Mouse (Mus musculus): ENCODE measurements at regions not wholly inside any gene's neighbourhood (a gene's known extent, or its start where the extent isn't known, plus 50 kb on each side); places are given as distances from the start of the nearest gene placed in this dataset.
A peak's percentile ranks its signal among the peaks of the same experiment; 100 is the strongest.

- DNase-seq (ENCODE audit: low spot score in 2 of 2), result no peak
These were observed 231.2 kb upstream of the N4bp1 start for GRCm38 (mm10) chr8:87116190-87116765.

GRCm38 (mm10) chr8:87112355-87112754 is 227.3 kb upstream of the N4bp1 start:
- no peak for DNase-seq (ENCODE audit: low spot score in 2 of 2)

GRCm38 (mm10) chr8:87105106-87105505 is 220.0 kb upstream of the N4bp1 start:
- DNase-seq (ENCODE audit: low spot score in 2 of 2), result no peak

- no peak for DNase-seq (ENCODE audit: low spot score in 2 of 2)
These were observed 210.2 kb upstream of the N4bp1 start for GRCm38 (mm10) chr8:87095211-87095610.

GRCm38 (mm10) chr8:87094685-87095084 is 209.6 kb upstream of the N4bp1 start:
- no peak for DNase-seq (ENCODE audit: low spot score in 2 of 2)

- no peak for DNase-seq (ENCODE audit: low spot score in 2 of 2)
These were observed 208.7 kb upstream of the N4bp1 start for GRCm38 (mm10) chr8:87093716-87094115.

GRCm38 (mm10) chr8:87093081-87093480 is 208.0 kb upstream of the N4bp1 start:
- DNase-seq (ENCODE audit: low spot score in 2 of 2), result peak in 1 of 2 experiments; percentile 21

- DNase-seq (ENCODE audit: low spot score in 2 of 2), result no peak
These were observed 202.5 kb upstream of the N4bp1 start for GRCm38 (mm10) chr8:87087451-87088095.

GRCm38 (mm10) chr8:87078260-87078659 is 193.2 kb upstream of the N4bp1 start:
- no peak for DNase-seq (ENCODE audit: low spot score in 2 of 2)

GRCm38 (mm10) chr8:87075921-87076320 is 190.9 kb upstream of the N4bp1 start:
- DNase-seq (ENCODE audit: low spot score in 2 of 2), result no peak

- no peak for DNase-seq (ENCODE audit: low spot score in 2 of 2)
These were observed 186.2 kb upstream of the N4bp1 start for GRCm38 (mm10) chr8:87071224-87071623.

GRCm38 (mm10) chr8:87067106-87067505 is 182.0 kb upstream of the N4bp1 start:
- no peak for DNase-seq (ENCODE audit: low spot score in 2 of 2)

- DNase-seq (ENCODE audit: low spot score in 2 of 2), result no peak
These were observed 179.7 kb upstream of the N4bp1 start for GRCm38 (mm10) chr8:87064768-87065167.

- DNase-seq (ENCODE audit: low spot score in 2 of 2), result peak; percentile 9 to 19
These were observed 179.2 kb upstream of the N4bp1 start for GRCm38 (mm10) chr8:87064250-87064747.

GRCm38 (mm10) chr8:87063588-87063987 is 178.5 kb upstream of the N4bp1 start:
- DNase-seq (ENCODE audit: low spot score in 2 of 2), result no peak

- no peak for DNase-seq (ENCODE audit: low spot score in 2 of 2)
These were observed 164.7 kb upstream of the N4bp1 start for GRCm38 (mm10) chr8:87049746-87050145.

- DNase-seq (ENCODE audit: low spot score in 2 of 2), result no peak
These were observed 164.1 kb upstream of the N4bp1 start for GRCm38 (mm10) chr8:87049196-87049595.

GRCm38 (mm10) chr8:87046590-87046989 is 161.5 kb upstream of the N4bp1 start:
- no peak for DNase-seq (ENCODE audit: low spot score in 2 of 2)

GRCm38 (mm10) chr8:87043016-87043415 is 158.0 kb upstream of the N4bp1 start:
- DNase-seq (ENCODE audit: low spot score in 2 of 2), result no peak

- no peak for DNase-seq (ENCODE audit: low spot score in 2 of 2)
These were observed 152.7 kb upstream of the N4bp1 start for GRCm38 (mm10) chr8:87037620-87038380.

- DNase-seq (ENCODE audit: low spot score in 2 of 2), result no peak
These were observed 150.9 kb upstream of the N4bp1 start for GRCm38 (mm10) chr8:87035996-87036395.

- no peak for DNase-seq (ENCODE audit: low spot score in 2 of 2)
These were observed 143.1 kb upstream of the N4bp1 start for GRCm38 (mm10) chr8:87028171-87028570.

GRCm38 (mm10) chr8:87025946-87026345 is 140.9 kb upstream of the N4bp1 start:
- no peak for DNase-seq (ENCODE audit: low spot score in 2 of 2)

Data from frontal cortex, postnatal 14 days (tissue).